Mouse (Mus musculus): ENCODE measurements around the gene Mthfd2.

DNA sequence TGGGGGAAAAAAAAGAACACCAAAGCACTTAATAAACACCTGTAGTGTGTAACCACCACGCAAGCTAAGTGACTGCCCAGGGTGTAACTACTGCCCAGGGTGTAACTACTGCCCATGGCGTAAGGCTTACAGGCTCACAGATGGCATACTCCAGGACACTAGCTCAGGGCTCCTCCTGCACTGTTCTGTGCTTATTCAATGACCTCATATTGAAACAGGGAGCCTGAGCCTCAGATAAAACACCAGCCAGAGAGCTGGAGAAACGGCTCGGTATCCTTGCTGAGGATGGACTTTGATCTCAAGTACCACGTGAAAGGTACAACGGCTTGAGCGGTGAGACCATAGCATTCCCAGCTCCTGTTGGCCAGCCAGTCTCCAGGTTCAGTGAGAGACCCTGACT, 13.7 kb downstream of the Mthfd2 start:
- no peak for TF ChIP-seq CTCF (conservative IDR thresholded peaks at IDR 0.05; ENCODE audit: insufficient read depth, insufficient read length, low read depth, low read length)
- no peak for TF ChIP-seq POLR2A (IDR thresholded peaks at IDR 0.05; ENCODE audit: low read depth, low read length)
